Mouse (Mus musculus): Measurements from ENCODE around the gene Fzd9.

DNA sequence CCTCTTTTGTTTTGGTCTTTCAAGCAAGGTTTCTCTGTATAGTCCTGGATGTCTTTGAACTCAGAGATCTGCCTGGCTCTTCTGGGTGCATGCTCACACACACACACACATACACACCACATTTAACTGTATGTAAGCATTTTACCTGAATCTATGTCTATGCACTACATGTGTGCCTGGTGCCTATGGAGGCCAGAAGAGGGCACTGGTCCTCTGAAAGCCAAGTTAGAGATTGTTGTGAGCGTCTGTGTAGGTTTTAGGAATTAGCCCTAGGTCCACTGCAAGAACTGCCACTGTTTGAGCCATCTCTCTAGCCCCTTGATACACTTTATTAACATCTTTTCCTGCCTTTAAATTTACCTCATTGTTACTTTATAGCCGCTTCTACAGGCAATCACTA is 12.2 kb downstream of the Fzd9 start:
- TF ChIP-seq CHD2 (IDR thresholded peaks at IDR 0.05; ENCODE audit: low read depth, low read length), result no peak
- no peak for TF ChIP-seq ZNF384 (IDR thresholded peaks at IDR 0.05; ENCODE audit: low read depth, low read length)
- no peak for TF ChIP-seq HCFC1 (IDR thresholded peaks at IDR 0.05; ENCODE audit: borderline replicate concordance, insufficient read depth, low read length)
- TF ChIP-seq MAFK (IDR thresholded peaks at IDR 0.05; ENCODE audit: insufficient read depth, low read depth, low read length), result no peak
- no peak for TF ChIP-seq ZC3H11A (IDR thresholded peaks at IDR 0.05; ENCODE audit: borderline replicate concordance, low read depth, low read length)
